Mouse (Mus musculus) ES-Bruce4 (cell line): ENCODE data around the gene Foxp1.

Experiments used
- CTCF ChIP-seq: IDR thresholded peaks from one replicate; pipeline ENCODE4 v1.8.1; 2011; ENCODE audit warnings: low read depth, low read length
- EP300 ChIP-seq: IDR thresholded peaks from 2 replicates; pipeline ENCODE4 v1.6.1; 2011; ENCODE audit warnings: low read depth, low read length; ENCODE audit not compliant: insufficient read depth

DNA sequence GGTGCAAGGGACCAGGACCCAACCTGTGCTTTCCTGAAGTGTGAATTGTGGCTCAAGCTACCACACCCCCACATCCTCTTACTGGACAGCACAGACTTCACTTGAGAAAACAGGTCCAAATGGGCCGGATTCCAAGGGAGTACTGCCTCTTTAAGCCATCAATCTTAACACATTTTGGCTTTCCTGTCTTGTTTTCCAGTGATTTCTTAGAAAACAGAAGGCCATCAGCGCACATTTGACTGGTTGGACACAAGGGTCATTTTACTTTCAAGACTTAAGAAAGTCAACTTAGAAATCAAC, 258.7 kb downstream of the Foxp1 start:
- TF ChIP-seq CTCF (no peak), EP300 (no peak)
